Mouse (Mus musculus): Measurements from ENCODE around the gene Orai1. TPM values are rescaled to one million over a fixed set of nuclear protein-coding genes. Genes with fewer than 3 reads are reported as not detected.
A peak's percentile ranks its signal among the peaks of the same experiment; 100 is the strongest.

Gene Orai1
- polyA plus RNA-seq, 1 experiment: 63.2 TPM

GRCm38 (mm10) chr5:123033646-123034160 is 18.8 kb downstream of the Orai1 start:
- peak; percentile 82 for DNase-seq
- H3K4me3 ChIP-seq (ENCODE audit: insufficient read depth, low read depth, low read length): no peak overlapping the region
- H3K4me1 ChIP-seq (ENCODE audit: control insufficient read depth, insufficient read depth, low read length): peaks cover 4% of the 10 kb centered on the region; the same call in 1 of the 2 replicates
- 50% methylated on average over 7 of the region's 7 CpGs for WGBS
- H3K27ac ChIP-seq (ENCODE audit: insufficient read depth, low read depth, low read length): no peak overlapping the region
- H3K27me3 ChIP-seq (replicated peaks; ENCODE audit: control insufficient read depth, insufficient read depth, low read length): no peaks in the 10 kb centered on the region
- TF ChIP-seq POLR2A (IDR thresholded peaks at IDR 0.05; ENCODE audit: low read depth, low read length) (no peak), CTCF (conservative IDR thresholded peaks at IDR 0.05; ENCODE audit: insufficient read depth, insufficient read length, low read depth, low read length) (no peak)
- H3K36me3 ChIP-seq (ENCODE audit: control insufficient read depth, insufficient read depth, low read length): no peaks in the 10 kb centered on the region

DNA sequence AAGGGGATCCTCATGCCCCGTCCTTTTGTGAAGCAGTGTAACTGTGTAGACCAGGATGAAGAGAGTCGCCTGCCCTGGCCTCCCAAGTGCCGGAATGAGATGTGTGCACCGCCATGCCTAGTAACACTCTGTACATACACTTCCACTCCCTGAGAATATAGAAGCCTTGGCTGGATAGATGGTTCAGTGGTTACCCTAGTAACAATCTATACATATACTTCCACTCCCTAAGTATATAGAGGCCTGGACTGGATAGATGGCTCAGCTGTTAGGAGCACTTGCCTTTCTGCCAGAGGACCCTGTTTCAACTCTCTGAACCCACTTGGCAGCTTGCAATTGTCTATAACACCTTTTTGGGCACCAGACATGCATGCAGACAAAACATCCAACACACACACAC is 20.2 kb downstream of the Orai1 start:
- 89% methylated on average over 4 of the region's 4 CpGs for WGBS
- Histone ChIP-seq H3K4me1 (ENCODE audit: control insufficient read depth, insufficient read depth, low read length) (peaks cover 6% of the 10 kb centered on the region; the same call in 1 of the 2 replicates), H3K27ac (ENCODE audit: insufficient read depth, low read depth, low read length) (no peak overlapping the region), H3K4me3 (ENCODE audit: insufficient read depth, low read depth, low read length) (no peak overlapping the region), H3K27me3 (replicated peaks; ENCODE audit: control insufficient read depth, insufficient read depth, low read length) (no peaks in the 10 kb centered on the region), H3K36me3 (ENCODE audit: control insufficient read depth, insufficient read depth, low read length) (no peaks in the 10 kb centered on the region)
- no peak for TF ChIP-seq CTCF (conservative IDR thresholded peaks at IDR 0.05; ENCODE audit: insufficient read depth, insufficient read length, low read depth, low read length)
- no peak for TF ChIP-seq POLR2A (IDR thresholded peaks at IDR 0.05; ENCODE audit: low read depth, low read length)
- no peak for DNase-seq

- TF ChIP-seq CTCF (conservative IDR thresholded peaks at IDR 0.05; ENCODE audit: insufficient read depth, insufficient read length, low read depth, low read length) (no peak), POLR2A (IDR thresholded peaks at IDR 0.05; ENCODE audit: low read depth, low read length) (no peak)
- Histone ChIP-seq H3K27ac (ENCODE audit: insufficient read depth, low read depth, low read length) (no peak overlapping the region), H3K36me3 (ENCODE audit: control insufficient read depth, insufficient read depth, low read length) (no peaks in the 10 kb centered on the region), H3K27me3 (replicated peaks; ENCODE audit: control insufficient read depth, insufficient read depth, low read length) (no peaks in the 10 kb centered on the region), H3K4me3 (ENCODE audit: insufficient read depth, low read depth, low read length) (no peak overlapping the region), H3K4me1 (ENCODE audit: control insufficient read depth, insufficient read depth, low read length) (peaks cover 6% of the 10 kb centered on the region; the same call in 1 of the 2 replicates)
- whole genome bisulfite sequencing: 15% methylated on average over 6 of the region's 6 CpGs
- DNase-seq: peak; percentile 96
Measured at GRCm38 (mm10) chr5:123035564-123035963, 20.7 kb downstream of the Orai1 start.

DNA sequence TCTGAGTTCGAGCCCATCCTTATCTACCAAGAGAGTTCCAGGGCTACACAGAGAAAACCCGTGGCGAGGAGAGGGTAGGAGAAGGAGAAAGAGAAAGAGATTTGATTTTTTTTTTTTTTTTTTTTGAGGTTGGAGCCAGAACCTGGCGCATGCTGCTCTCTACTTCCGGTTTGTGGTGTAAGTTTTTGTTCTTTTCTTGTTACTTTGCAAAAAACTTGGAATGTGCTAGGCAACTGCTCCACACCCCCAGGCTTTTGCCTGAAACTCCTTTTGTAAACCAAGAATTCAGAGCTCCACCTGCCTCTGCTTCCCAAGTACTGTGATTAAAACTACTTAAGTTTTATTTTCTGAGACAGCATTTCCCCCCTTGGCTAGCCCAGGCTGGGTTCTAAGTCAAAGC is 23.2 kb downstream of the Orai1 start:
- no peak for DNase-seq
- Histone ChIP-seq H3K27me3 (replicated peaks; ENCODE audit: control insufficient read depth, insufficient read depth, low read length) (no peaks in the 10 kb centered on the region), H3K4me3 (ENCODE audit: insufficient read depth, low read depth, low read length) (no peak overlapping the region), H3K36me3 (ENCODE audit: control insufficient read depth, insufficient read depth, low read length) (no peaks in the 10 kb centered on the region), H3K4me1 (ENCODE audit: control insufficient read depth, insufficient read depth, low read length) (peaks cover 6% of the 10 kb centered on the region; the same call in 1 of the 2 replicates), H3K27ac (ENCODE audit: insufficient read depth, low read depth, low read length) (no peak overlapping the region)
- WGBS: 76% methylated on average over 5 of the region's 5 CpGs
- TF ChIP-seq CTCF (conservative IDR thresholded peaks at IDR 0.05; ENCODE audit: insufficient read depth, insufficient read length, low read depth, low read length) (no peak), POLR2A (IDR thresholded peaks at IDR 0.05; ENCODE audit: low read depth, low read length) (no peak)

DNA sequence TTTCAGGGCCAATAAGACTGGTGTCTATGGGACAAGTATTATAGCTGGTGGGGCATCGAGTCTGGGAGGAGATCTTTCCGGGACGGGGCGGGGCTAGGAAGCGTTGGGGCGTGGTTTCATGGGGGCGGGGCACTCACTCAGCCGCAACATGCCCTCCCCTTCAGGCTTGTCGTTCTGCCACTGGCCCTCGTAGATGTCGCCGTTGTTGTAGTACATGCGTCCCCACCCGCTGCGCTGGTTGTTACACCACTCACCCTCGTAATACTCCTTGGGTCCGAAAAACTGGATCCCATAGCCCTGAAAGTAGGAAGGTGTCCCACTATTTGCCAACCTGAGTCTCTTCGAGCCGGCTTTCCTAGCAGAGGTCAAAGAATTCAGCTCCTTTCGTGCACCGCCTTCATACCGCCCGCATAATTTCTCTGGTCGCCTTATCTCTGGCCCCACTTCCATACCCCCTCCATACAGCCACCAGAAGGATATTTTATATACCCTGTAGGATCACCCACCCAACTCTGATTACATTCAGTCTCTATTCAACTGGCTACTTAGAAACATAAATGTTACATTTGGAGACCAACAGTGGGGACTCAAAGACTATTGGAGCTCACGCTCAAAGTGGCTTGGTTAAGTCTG is 24.4 kb downstream of the Orai1 start:
- Histone ChIP-seq H3K36me3 (ENCODE audit: control insufficient read depth, insufficient read depth, low read length) (no peaks in the 10 kb centered on the region), H3K27ac (ENCODE audit: insufficient read depth, low read depth, low read length) (0 out of 2 replicates have a peak overlapping the region, but pooled peaks have one; percentile 7), H3K27me3 (replicated peaks; ENCODE audit: control insufficient read depth, insufficient read depth, low read length) (no peaks in the 10 kb centered on the region), H3K4me1 (ENCODE audit: control insufficient read depth, insufficient read depth, low read length) (peaks cover 6% of the 10 kb centered on the region; the same call in 1 of the 2 replicates), H3K4me3 (ENCODE audit: insufficient read depth, low read depth, low read length) (peak overlapping the region; percentile 52)
- DNase-seq: peak; percentile 91
- TF ChIP-seq POLR2A (IDR thresholded peaks at IDR 0.05; ENCODE audit: low read depth, low read length) (peak; percentile 21), CTCF (conservative IDR thresholded peaks at IDR 0.05; ENCODE audit: insufficient read depth, insufficient read length, low read depth, low read length) (no peak)
- WGBS: 8% methylated on average over 25 of the region's 25 CpGs

DNA sequence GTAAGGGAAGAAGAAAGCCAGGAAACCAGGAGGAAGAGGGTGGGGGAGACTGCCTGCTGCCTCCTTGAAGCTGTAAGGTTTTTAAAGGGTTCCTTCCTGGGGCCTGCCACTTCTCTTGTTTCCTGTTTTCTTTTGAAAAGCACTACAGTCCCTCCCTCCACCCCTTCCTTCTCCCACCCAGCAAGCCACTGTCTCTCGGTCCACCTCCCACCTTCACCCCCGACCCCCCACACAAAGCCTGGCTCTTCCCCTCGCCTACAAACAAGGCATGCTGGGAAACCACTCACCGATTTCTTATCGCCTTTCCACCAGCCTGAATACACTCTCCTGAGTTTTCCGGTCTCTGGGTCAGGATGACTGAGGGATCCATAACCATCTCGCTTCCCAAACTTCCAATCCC is 25.9 kb downstream of the Orai1 start:
- no peak for DNase-seq
- H3K4me3 ChIP-seq (ENCODE audit: insufficient read depth, low read depth, low read length): no peak overlapping the region
- peaks cover 6% of the 10 kb centered on the region; the same call in 1 of the 2 replicates for H3K4me1 ChIP-seq (ENCODE audit: control insufficient read depth, insufficient read depth, low read length)
- H3K36me3 ChIP-seq (ENCODE audit: control insufficient read depth, insufficient read depth, low read length): no peaks in the 10 kb centered on the region
- H3K27ac ChIP-seq (ENCODE audit: insufficient read depth, low read depth, low read length): 0 out of 2 replicates have a peak overlapping the region, but pooled peaks have one; percentile 6
- 46% methylated on average over 7 of the region's 7 CpGs for WGBS
- H3K27me3 ChIP-seq (replicated peaks; ENCODE audit: control insufficient read depth, insufficient read depth, low read length): no peaks in the 10 kb centered on the region
- no peak for TF ChIP-seq POLR2A (IDR thresholded peaks at IDR 0.05; ENCODE audit: low read depth, low read length)
- TF ChIP-seq CTCF (conservative IDR thresholded peaks at IDR 0.05; ENCODE audit: insufficient read depth, insufficient read length, low read depth, low read length): no peak

DNA sequence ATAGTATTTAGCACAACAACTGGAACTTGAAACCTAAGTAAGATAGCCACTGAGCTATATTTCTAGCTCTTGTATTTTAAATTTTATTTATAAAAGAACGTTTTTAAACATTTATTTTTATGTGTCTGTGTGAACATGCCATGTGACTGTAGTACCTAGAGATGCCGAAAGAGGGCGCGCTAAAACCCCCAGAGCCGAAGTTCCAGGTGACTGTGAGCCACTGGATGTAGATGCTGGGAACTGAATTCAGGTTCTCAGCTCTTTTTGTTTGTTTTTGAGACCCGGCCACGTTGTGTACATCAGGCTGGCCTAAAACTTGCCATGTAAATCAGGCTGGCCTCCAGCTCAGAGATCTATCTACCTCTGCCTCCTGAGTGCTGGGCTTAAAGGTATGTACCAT is 29.0 kb downstream of the Orai1 start:
- WGBS: 35% methylated on average over 7 of the region's 7 CpGs
- TF ChIP-seq POLR2A (IDR thresholded peaks at IDR 0.05; ENCODE audit: low read depth, low read length) (no peak), CTCF (conservative IDR thresholded peaks at IDR 0.05; ENCODE audit: insufficient read depth, insufficient read length, low read depth, low read length) (peak; percentile 60)
- Histone ChIP-seq H3K27me3 (replicated peaks; ENCODE audit: control insufficient read depth, insufficient read depth, low read length) (no peaks in the 10 kb centered on the region), H3K36me3 (ENCODE audit: control insufficient read depth, insufficient read depth, low read length) (no peaks in the 10 kb centered on the region), H3K4me1 (ENCODE audit: control insufficient read depth, insufficient read depth, low read length) (peaks cover under 1% of the 10 kb centered on the region; the same call in 1 of the 2 replicates), H3K27ac (ENCODE audit: insufficient read depth, low read depth, low read length) (no peak overlapping the region), H3K4me3 (ENCODE audit: insufficient read depth, low read depth, low read length) (no peak overlapping the region)
- no peak for DNase-seq
